Mouse (Mus musculus) WW6 (cell line): ENCODE data around the gene Nfib.

Experiments used
- DNase-seq: peaks from one replicate; pipeline ENCODE4 v3.0.0-alpha.2; 2013; ENCODE audit warnings: low read depth, low spot score

The Nfib gene

GRCm38 (mm10) chr4:82690267-82690666 is 15.3 kb downstream of the Nfib start:
- no peak for DNase-seq

- no peak for DNase-seq
Measured at GRCm38 (mm10) chr4:82686037-82686436, 19.5 kb downstream of the Nfib start.

- no peak for DNase-seq
Measured at GRCm38 (mm10) chr4:82684088-82684715, 21.3 kb downstream of the Nfib start.

- DNase-seq = no peak
Measured at GRCm38 (mm10) chr4:82683583-82683982, 22.0 kb downstream of the Nfib start.

GRCm38 (mm10) chr4:82676104-82676503 is 29.4 kb downstream of the Nfib start:
- no peak for DNase-seq

- DNase-seq = no peak
Measured at GRCm38 (mm10) chr4:82667271-82667872, 38.2 kb downstream of the Nfib start.

GRCm38 (mm10) chr4:82664436-82664835 is 41.1 kb downstream of the Nfib start:
- DNase-seq = no peak

- DNase-seq = no peak
Measured at GRCm38 (mm10) chr4:82663749-82664381, 41.7 kb downstream of the Nfib start.

- no peak for DNase-seq
Measured at GRCm38 (mm10) chr4:82662626-82663025, 42.9 kb downstream of the Nfib start.

- DNase-seq = no peak
Measured at GRCm38 (mm10) chr4:82662222-82662621, 43.3 kb downstream of the Nfib start.

GRCm38 (mm10) chr4:82661215-82661614 is 44.3 kb downstream of the Nfib start:
- no peak for DNase-seq

GRCm38 (mm10) chr4:82645679-82646078 is 59.9 kb downstream of the Nfib start:
- DNase-seq = no peak

GRCm38 (mm10) chr4:82644797-82645196 is 60.8 kb downstream of the Nfib start:
- no peak for DNase-seq

- no peak for DNase-seq
Measured at GRCm38 (mm10) chr4:82643734-82644085, 61.8 kb downstream of the Nfib start.

GRCm38 (mm10) chr4:82643022-82643733 is 62.4 kb downstream of the Nfib start:
- DNase-seq = no peak

GRCm38 (mm10) chr4:82641066-82641680 is 64.4 kb downstream of the Nfib start:
- DNase-seq = no peak

GRCm38 (mm10) chr4:82638251-82638650 is 67.3 kb downstream of the Nfib start:
- no peak for DNase-seq

- DNase-seq = no peak
Measured at GRCm38 (mm10) chr4:82637633-82638032, 67.9 kb downstream of the Nfib start.

- DNase-seq = no peak
Measured at GRCm38 (mm10) chr4:82636658-82637057, 68.9 kb downstream of the Nfib start.

GRCm38 (mm10) chr4:82635881-82636280 is 69.7 kb downstream of the Nfib start:
- DNase-seq = no peak

- DNase-seq = no peak
Measured at GRCm38 (mm10) chr4:82635118-82635517, 70.4 kb downstream of the Nfib start.

GRCm38 (mm10) chr4:82634365-82634764 is 71.2 kb downstream of the Nfib start:
- DNase-seq = no peak
